In genomic region chr8:91508284-91508683, GRCm38 (mm10) we compare ENCODE assay signal across 14 mouse cellular contexts.
DNase-seq lines count a peak whose midpoint lies in the region; ATAC-seq and TF ChIP-seq lines count a peak whose summit lies in the region.
"Had no signal": no experiment of that assay in that cellular context is flagged by ENCODE, and none has a peak within 500 bp of the region (broad histone marks: within the 10 kb centered on the region; RNA-seq: fewer than 3 reads in every experiment).

No protein-coding gene starts in this region.

- no peak overlapping the region for H3K9ac ChIP-seq in heart, embryonic 13.5 days
- no peak overlapping the region for H3K9ac ChIP-seq in liver, embryonic 14.5 days (replicated peaks)
- H3K9ac ChIP-seq: embryonic facial prominence, embryonic 13.5 days had no signal

- no peak overlapping the region for H3K4me3 ChIP-seq in heart, embryonic 13.5 days
- no peak overlapping the region for H3K4me3 ChIP-seq in embryonic facial prominence, embryonic 10.5 days
- no peak overlapping the region for H3K4me3 ChIP-seq in liver, embryonic 14.5 days (ENCODE audit: insufficient read depth in 1 of 2, low read depth in 2 of 2, low read length in 2 of 2)
- H3K4me3 ChIP-seq: embryonic facial prominence, embryonic 13.5 days; left cerebral cortex, adult 2 months had no signal

- TF ChIP-seq EP300 in liver, embryonic 14.5 days (IDR thresholded peaks at IDR 0.05; ENCODE audit: low read depth): no peak

- no peak for DNase-seq in heart, postnatal 36 days
- peak; percentile 44 for DNase-seq in kidney, postnatal 10 days
- DNase-seq in kidney, postnatal 25 days: no peak
- DNase-seq in embryonic facial prominence, embryonic 10.5 days (ENCODE audit: low spot score): no peak
- DNase-seq in liver, embryonic 14.5 days (ENCODE audit: low read depth in 3 of 3, low spot score in 3 of 3): no peak
- DNase-seq in urinary bladder, postnatal 25 days (ENCODE audit: low spot score): no peak
- DNase-seq: cerebellum, adult 8-10 months; gastrocnemius, postnatal 14 days; right cerebral cortex, postnatal 4 days; thymus, postnatal 36 days had no signal

- no peaks in the 10 kb centered on the region for H3K27me3 ChIP-seq in heart, embryonic 13.5 days (replicated peaks)
- H3K27me3 ChIP-seq in embryonic facial prominence, embryonic 10.5 days (replicated peaks; ENCODE audit: low read depth, poor library complexity, severe bottlenecking): peaks cover 84% of the 10 kb centered on the region
- H3K27me3 ChIP-seq in liver, embryonic 14.5 days (ENCODE audit: control insufficient read depth, insufficient read depth, low read length): no peaks in the 10 kb centered on the region
- H3K27me3 ChIP-seq: embryonic facial prominence, embryonic 13.5 days had no signal

- no peaks in the 10 kb centered on the region for H3K36me3 ChIP-seq in heart, embryonic 13.5 days
- no peaks in the 10 kb centered on the region for H3K36me3 ChIP-seq in embryonic facial prominence, embryonic 10.5 days (replicated peaks)
- H3K36me3 ChIP-seq in liver, embryonic 14.5 days (replicated peaks; ENCODE audit: control insufficient read depth, insufficient read depth, low read depth): no peaks in the 10 kb centered on the region
- H3K36me3 ChIP-seq: embryonic facial prominence, embryonic 13.5 days had no signal

- peak overlapping the region; percentile 65 for H3K27ac ChIP-seq in heart, embryonic 13.5 days (replicated peaks)
- peak overlapping the region; percentile 37; the same call in 1 of the 2 replicates for H3K27ac ChIP-seq in embryonic facial prominence, embryonic 10.5 days (replicated peaks)
- no peak overlapping the region for H3K27ac ChIP-seq in liver, embryonic 14.5 days
- H3K27ac ChIP-seq: embryonic facial prominence, embryonic 13.5 days; left cerebral cortex, adult 2 months had no signal

- WGBS in heart, embryonic 13.5 days: 45% methylated on average over 4 of the region's 4 CpGs
- 49% methylated on average over 4 of the region's 4 CpGs for WGBS in embryonic facial prominence, embryonic 10.5 days
- 54% methylated on average over 4 of the region's 4 CpGs for WGBS in liver, embryonic 14.5 days (ENCODE audit: insufficient replicate concordance)

- intact Hi-C loops in heart, postnatal 36 days (cut with DNase I): no loop called here

- H3K4me1 ChIP-seq in heart, embryonic 13.5 days: peaks cover 59% of the 10 kb centered on the region
- H3K4me1 ChIP-seq in embryonic facial prominence, embryonic 10.5 days: peaks cover 76% of the 10 kb centered on the region
- H3K4me1 ChIP-seq in liver, embryonic 14.5 days (replicated peaks; ENCODE audit: control insufficient read depth in 2 of 2, insufficient read depth in 2 of 2, low read length in 1 of 2): peaks cover 0 to 8% of the 10 kb centered on the region in 2 experiments; a peak in 2 of 4 replicates

- H3K4me2 ChIP-seq in heart, embryonic 13.5 days: no peak overlapping the region
- no peak overlapping the region for H3K4me2 ChIP-seq in liver, embryonic 14.5 days (ENCODE audit: low read depth)
- H3K4me2 ChIP-seq: embryonic facial prominence, embryonic 13.5 days had no signal

- no peak; the same call in 1 of the 2 replicates for ATAC-seq in heart, embryonic 13.5 days (ENCODE audit: extremely low read depth, insufficient number of reproducible peaks, low FRiP score, low TSS enrichment)
- ATAC-seq in liver, embryonic 14.5 days (ENCODE audit: insufficient read depth): peak; percentile 15; the same call in 1 of the 2 replicates
- ATAC-seq: activated CD4-positive, CD25-positive, alpha-beta regulatory T cell, adult 4 months had no signal

- TF ChIP-seq CTCF in liver, embryonic 14.5 days (IDR thresholded peaks at IDR 0.05; ENCODE audit: low read depth): no peak

- H3K9me3 ChIP-seq in heart, embryonic 13.5 days: no peaks in the 10 kb centered on the region
- no peaks in the 10 kb centered on the region for H3K9me3 ChIP-seq in embryonic facial prominence, embryonic 10.5 days
- no peaks in the 10 kb centered on the region for H3K9me3 ChIP-seq in liver, embryonic 14.5 days (ENCODE audit: control insufficient read depth, low read length)
- H3K9me3 ChIP-seq: embryonic facial prominence, embryonic 13.5 days had no signal
